Mouse (Mus musculus): ENCODE measurements around the gene Sdk2. TPM values are rescaled to one million over a fixed set of nuclear protein-coding genes. Genes with fewer than 3 reads are reported as not detected.
A peak's percentile ranks its signal among the peaks of the same experiment; 100 is the strongest.

Gene Sdk2
- total RNA-seq, 2 experiments from 2014 or later = 32.2 to 34.5 TPM

DNA sequence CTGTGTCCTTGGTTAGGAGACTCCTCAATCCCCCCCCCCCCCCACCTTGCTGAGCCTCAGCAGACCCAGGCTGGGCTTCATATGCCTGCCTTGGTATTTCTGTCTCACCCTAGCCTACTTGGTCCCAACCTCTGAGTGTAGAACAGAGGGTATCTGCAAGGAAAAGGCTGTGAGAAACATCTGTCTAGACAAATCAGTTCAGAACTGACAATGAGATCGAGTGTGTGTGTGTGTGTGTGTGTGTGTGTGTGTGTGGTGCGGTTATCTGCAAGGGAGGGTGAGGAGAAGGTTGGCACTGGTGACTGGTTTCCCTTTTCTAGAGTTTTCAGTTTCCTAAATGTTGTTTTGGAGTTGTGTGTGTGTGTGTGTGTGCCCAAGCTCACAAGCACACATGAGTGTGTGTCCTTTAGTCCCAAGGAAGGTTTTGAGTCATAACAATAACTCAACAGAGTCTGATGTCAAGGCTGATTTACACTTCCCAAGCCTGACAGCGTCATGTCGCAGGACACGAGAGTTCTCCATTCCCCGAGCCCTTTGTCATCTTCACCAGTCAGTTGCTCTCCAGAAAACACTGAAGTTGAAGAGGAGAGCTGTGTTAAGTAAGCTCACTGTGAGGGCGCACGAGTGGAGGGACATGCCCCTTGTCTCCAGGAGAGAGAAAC is 304.6 kb downstream of the Sdk2 start:
- DNase-seq (ENCODE audit: extremely low spot score in 1 of 2, low spot score in 2 of 2) = no peak
- intact Hi-C loops (cut with DNase I) = no loop called here

DNA sequence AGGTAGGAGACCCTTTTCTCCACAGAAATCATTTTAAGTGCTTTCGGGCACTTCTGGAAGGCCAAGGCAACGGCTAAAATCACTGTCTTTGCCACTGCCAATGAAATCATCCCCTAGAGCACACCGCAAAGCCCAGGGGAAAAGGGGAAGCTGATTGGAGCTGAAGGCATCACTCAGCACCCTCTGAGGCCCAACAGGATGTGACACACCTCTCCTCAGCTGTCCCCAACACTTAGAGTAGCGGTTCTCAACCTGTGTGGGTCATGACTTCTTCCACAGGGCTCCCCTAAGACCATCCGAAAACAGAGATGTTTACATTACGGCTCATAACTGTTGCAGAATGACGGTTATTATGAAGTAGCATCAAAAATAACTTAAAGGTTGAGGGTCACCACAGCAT is 305.2 kb downstream of the Sdk2 start:
- intact Hi-C loops (cut with DNase I) = no loop called here

DNA sequence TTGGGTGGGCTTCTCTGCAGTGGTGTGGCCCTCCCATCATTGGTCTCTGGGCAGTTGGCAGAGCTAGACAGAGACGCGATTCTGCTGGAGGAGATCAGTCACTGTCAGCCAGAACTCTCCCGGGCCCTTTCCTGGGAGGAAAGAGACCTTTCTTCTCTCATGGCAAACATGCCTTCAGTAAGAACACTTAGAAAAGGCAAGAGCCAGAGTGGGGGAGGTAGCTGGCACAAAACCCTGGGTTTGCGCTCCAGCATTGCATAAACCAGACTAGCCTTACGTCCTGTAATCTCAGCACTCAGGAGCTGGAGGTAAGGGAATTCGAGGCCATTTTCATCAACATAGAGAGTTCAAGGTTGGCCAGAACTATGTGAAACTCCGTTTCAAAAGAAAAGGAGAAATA is 306.4 kb downstream of the Sdk2 start:
- DNase-seq (ENCODE audit: extremely low spot score in 1 of 2, low spot score in 2 of 2) = no peak
- intact Hi-C loops (cut with DNase I) = no loop called here

More for the DNA sequence above, 305.2 kb downstream of the Sdk2 start:
- DNase-seq (ENCODE audit: extremely low spot score in 1 of 2, low spot score in 2 of 2) = no peak

GRCm38 (mm10) chr11:113758851-113759250 is 308.0 kb downstream of the Sdk2 start:
- intact Hi-C loops (cut with DNase I) = no loop called here
- DNase-seq (ENCODE audit: extremely low spot score in 1 of 2, low spot score in 2 of 2) = no peak

DNA sequence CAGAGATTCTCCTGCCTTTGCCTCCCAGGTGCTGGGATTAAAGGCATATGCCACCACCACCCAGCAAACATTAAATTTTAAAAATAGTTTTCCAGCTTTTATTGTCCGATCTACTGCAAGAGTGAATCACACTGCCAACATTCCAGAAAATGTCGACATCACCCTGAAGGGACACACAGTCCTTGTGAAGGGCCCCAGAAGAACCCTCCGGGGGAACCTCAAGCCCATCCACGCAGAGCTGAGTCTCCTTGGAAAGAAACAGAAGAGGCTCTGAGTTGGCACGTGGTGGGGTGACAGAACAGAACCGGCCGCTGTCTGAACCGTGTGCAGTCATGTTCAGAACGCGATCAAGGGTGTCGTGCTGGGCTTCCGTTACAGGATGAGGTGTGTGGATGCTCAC is 310.3 kb downstream of the Sdk2 start:
- no peak for DNase-seq (ENCODE audit: extremely low spot score in 1 of 2, low spot score in 2 of 2)
- intact Hi-C loops (cut with DNase I) = no loop called here

- intact Hi-C loops (cut with DNase I) = no loop called here
- DNase-seq (ENCODE audit: extremely low spot score in 1 of 2, low spot score in 2 of 2) = no peak
Measured at GRCm38 (mm10) chr11:113755878-113756277, 311.0 kb downstream of the Sdk2 start.

DNA sequence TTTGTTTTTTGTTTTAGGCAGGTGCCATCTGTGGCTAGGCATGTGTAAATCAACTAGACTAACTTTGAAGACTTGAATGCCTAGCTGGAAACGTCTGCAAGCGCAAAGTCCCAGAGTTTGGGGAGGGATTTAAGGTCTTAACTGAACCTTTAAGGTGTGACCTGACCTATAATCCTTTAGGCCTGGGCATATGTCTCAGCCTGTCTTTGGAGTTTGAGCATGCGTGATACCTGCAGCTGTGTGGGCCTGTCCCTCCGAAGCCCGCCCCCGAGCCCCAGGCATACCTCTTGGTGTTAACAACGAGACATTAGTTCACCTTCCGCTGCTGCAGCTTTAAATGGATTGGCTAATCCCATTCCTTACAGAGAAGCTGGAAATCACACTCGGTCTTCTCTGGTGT is 312.0 kb downstream of the Sdk2 start:
- no peak for DNase-seq (ENCODE audit: extremely low spot score in 1 of 2, low spot score in 2 of 2)
- intact Hi-C loops (cut with DNase I) = loop anchor here (5.0 kb wide), 2 partner anchors 32 to 52 kb away; no protein-coding TSS in a partner anchor

- no peak for DNase-seq (ENCODE audit: extremely low spot score in 1 of 2, low spot score in 2 of 2)
- intact Hi-C loops (cut with DNase I) = loop anchor here (5.0 kb wide), 2 partner anchors 34 to 54 kb away; no protein-coding TSS in a partner anchor
Measured at GRCm38 (mm10) chr11:113752685-113753430, 314.0 kb downstream of the Sdk2 start.

DNA sequence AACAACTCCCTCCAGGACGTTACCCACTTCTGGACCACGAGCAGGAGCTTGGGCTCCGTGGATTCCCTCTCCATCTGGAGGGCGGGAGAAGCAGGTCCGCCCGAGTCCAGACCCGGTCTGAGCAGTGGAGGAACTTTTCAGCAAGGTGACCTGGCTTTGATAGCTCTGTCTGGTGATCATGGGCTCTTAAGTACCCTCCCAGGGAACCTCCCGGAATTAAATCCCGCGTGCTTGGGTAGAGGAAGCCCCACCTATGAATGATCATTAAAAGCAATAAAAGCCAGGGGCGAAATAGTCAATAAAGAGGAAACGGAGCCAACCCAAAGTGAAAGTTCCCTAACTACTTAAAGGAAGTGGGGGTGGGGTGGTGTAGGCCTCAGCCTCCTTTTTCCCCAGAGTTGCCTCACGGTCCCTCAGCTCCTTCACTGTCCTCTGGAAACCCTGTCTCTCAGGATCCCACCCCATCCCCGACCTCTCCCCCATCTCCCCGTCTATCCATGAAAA is 314.6 kb downstream of the Sdk2 start:
- intact Hi-C loops (cut with DNase I) = loop anchor here (5.0 kb wide), 2 partner anchors 35 to 55 kb away; no protein-coding TSS in a partner anchor
- no peak for DNase-seq (ENCODE audit: extremely low spot score in 1 of 2, low spot score in 2 of 2)

DNA sequence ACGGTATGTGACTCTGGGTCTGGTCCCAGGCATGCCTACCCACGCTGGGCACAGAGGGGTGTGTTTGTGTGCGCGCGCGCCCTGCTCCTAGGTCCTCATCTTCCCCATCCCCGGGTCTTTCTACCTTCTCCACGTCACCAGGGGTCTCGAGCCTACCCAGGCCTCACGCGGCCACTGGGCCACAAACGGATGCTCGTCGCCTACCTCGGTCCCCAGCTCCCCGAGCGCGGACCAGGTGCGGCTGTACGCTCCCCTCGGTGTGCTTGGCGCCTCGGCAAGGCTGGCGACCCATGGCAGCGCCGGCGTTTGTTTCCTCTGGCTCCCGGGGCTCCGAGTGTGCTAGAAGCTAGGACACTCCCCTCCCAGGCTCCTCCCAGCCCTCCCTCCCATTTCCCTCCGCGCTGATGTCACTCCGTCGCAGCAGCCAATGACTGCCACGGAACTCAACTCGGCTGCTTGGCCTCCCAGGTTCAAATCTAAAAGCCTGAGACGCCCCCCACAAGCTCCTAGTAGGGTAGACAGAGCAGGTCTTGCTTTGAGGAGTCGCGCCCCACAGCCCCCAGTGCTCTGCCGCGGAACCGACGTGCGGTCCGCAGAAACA is 315.3 kb downstream of the Sdk2 start, which contains the start of gene Cdc42ep4:
TSS of gene Cdc42ep4 (minus strand) at position 398 of the 601 bp plus-strand sequence.
- intact Hi-C loops (cut with DNase I) = loop anchor here (5.0 kb wide), 2 partner anchors 36 to 56 kb away; no protein-coding TSS in a partner anchor
- peak; percentile 76 to 91 for DNase-seq (ENCODE audit: extremely low spot score in 1 of 2, low spot score in 2 of 2)

GRCm38 (mm10) chr11:113750571-113751483 is 316.0 kb downstream of the Sdk2 start:
- DNase-seq (ENCODE audit: extremely low spot score in 1 of 2, low spot score in 2 of 2) = peak; percentile 51 to 87
- intact Hi-C loops (cut with DNase I) = loop anchor here (5.0 kb wide), 2 partner anchors 36 to 56 kb away; no protein-coding TSS in a partner anchor

DNA sequence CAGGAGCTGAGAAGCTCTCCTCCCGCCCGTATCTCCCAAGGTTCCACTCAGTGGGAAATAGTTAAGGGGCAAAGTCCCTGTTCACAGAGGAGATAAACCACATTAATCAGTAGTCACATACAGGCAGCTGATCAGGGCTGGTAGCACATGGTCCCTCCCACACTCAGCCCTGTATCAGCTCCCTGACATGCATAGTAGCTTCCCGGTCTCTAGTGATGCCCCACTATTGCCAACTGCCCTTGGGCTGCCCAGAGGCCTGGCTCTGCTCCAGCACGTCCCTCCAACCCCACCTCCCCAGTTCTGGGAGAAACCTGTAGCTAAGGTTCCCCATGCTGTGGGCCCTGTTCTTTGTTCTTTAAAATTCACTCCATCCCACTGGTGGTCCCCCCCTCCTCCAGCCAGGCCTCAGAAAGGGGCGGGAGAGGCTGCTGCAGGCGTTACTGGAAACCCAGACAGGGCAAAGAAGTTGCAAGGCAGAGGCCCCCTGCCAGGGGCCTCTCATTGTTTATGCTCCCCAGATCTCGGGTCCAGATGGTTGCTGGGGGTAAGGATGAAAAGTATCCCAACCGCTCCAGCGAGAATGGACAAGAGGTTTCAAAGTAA is 317.0 kb downstream of the Sdk2 start:
- DNase-seq (ENCODE audit: extremely low spot score in 1 of 2, low spot score in 2 of 2) = peak in 1 of 2 experiments; percentile 42
- intact Hi-C loops (cut with DNase I) = loop anchor here (5.0 kb wide), 2 partner anchors 37 to 57 kb away; no protein-coding TSS in a partner anchor

- peak in 1 of 2 experiments; percentile 63 for DNase-seq (ENCODE audit: extremely low spot score in 1 of 2, low spot score in 2 of 2)
- intact Hi-C loops (cut with DNase I) = no loop called here
Measured at GRCm38 (mm10) chr11:113748797-113749521, 317.9 kb downstream of the Sdk2 start.

DNA sequence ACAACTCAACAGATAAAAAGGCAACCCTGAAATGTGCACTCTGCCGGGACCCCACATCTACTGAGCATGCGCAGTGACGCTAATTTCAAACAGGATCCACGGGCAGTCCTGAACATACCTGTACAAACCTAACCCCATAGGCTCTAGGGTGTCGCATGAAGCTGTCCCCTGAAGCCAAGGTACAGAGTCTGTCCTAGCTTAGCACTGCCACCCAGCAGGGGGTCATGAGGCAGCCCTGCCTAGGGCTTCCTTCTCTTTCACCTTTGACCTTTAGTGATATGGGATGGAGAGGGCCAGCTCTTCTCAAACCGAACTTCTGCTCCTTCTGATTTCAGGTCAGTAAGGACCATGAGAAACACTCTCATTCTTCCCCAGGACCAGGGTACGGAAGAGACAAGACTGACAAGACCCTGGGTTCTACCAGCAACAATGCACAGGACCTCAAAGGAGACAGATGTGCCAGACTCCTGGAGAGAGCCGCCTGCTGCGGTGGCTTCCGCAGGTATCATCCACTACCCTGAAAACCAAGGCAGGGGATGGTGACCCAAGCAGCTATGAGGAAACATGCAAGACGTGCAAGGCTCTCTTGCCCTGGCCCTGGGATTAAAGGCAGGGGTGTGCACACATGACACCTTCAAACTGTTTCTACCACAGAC is 319.0 kb downstream of the Sdk2 start:
- intact Hi-C loops (cut with DNase I) = no loop called here
- DNase-seq (ENCODE audit: extremely low spot score in 1 of 2, low spot score in 2 of 2) = no peak

DNA sequence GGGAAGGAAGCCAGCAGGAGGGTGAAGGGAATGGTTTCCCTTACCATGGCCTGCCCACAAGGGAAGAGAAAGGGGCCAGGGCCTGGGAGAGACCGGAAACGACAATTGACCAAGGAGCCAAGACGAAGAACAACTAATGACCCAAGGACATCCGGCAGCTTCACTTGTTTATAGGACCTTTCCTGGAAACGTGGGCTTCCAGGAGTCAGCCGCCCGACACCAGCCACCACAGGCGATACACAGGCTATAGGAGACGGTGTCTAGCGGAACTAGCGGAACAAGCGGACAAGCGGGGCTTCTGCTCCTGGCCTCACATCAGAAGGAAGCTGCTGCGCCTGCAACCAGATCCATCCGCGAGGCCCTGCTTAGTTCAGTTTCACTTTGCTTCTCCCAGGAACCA is 319.8 kb downstream of the Sdk2 start:
- DNase-seq (ENCODE audit: extremely low spot score in 1 of 2, low spot score in 2 of 2) = peak in 1 of 2 experiments; percentile 76
- intact Hi-C loops (cut with DNase I) = no loop called here

- DNase-seq (ENCODE audit: extremely low spot score in 1 of 2, low spot score in 2 of 2) = no peak
Measured at GRCm38 (mm10) chr11:113745961-113746360, 320.9 kb downstream of the Sdk2 start.

DNA sequence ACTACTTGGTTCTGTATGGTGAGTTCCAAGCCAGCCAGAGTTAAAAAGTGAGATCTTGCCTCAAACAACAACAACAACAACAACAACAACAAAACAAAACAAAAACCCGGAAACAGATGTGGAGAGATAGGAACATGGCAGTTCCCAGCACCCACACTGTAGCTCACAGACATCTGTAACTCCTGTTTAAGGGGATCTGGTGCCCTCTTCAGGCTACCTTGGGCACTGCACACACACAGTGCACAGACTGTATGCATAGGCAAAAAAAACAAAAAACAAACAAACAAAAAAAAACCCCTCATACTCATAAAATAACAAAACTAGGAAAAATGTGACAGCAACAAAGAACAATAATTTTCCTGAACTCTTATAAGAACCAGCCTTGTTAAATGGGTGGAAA is 323.8 kb downstream of the Sdk2 start:
- DNase-seq (ENCODE audit: extremely low spot score in 1 of 2, low spot score in 2 of 2) = no peak
- intact Hi-C loops (cut with DNase I) = no loop called here

More at GRCm38 (mm10) chr11:113745961-113746360, 320.9 kb downstream of the Sdk2 start:
- intact Hi-C loops (cut with DNase I) = no loop called here

All from left cerebral cortex, postnatal 10 days (tissue).